Mouse (Mus musculus) liver, embryonic 14.5 days (tissue): ENCODE data around the gene Tmem114. TPM values are rescaled to one million over a fixed set of nuclear protein-coding genes. Genes with fewer than 3 reads are reported as not detected.

Source experiments
- ATAC-seq: fragments of 200-750 bp; cut with Nextera tagmentation; 2 replicates; pipeline ENCODE4 v1.8.0; 2017; ENCODE audit warnings: moderate number of reproducible peaks, mild to moderate bottlenecking, moderate library complexity; ENCODE audit not compliant: insufficient read depth
- DNase-seq, 3 experiments: peaks; one replicate each; pipeline ENCODE4 v3.0.0-alpha.2; 2012 to 2013; ENCODE audit warnings: low read depth in 3 of 3, low spot score in 3 of 3
- H3K27ac ChIP-seq: fragments of 300-500 bp; sonication (generic); 2 replicates; pipeline ENCODE4 v1.5.1; 2014; ENCODE audit warnings: moderate library complexity, mild to moderate bottlenecking, control low read depth, inconsistent platforms
- H3K27me3 ChIP-seq: fragments of 300-500 bp; sonication (generic); 2 replicates; pipeline ENCODE4 v1.6.1; 2014; ENCODE audit warnings: mild to moderate bottlenecking, low read length, moderate library complexity; ENCODE audit not compliant: control insufficient read depth, insufficient read depth
- H3K36me3 ChIP-seq: fragments of 300-500 bp; sonication (generic); replicated peaks from 2 replicates; pipeline ENCODE4 v1.6.1; 2014; ENCODE audit warnings: low read depth; ENCODE audit not compliant: control insufficient read depth, insufficient read depth
- H3K4me1 ChIP-seq, 2 experiments: fragments of 200-500 bp in 1 of 2; fragments of 300-500 bp in 1 of 2; sonication (generic) in 1 of 2; replicated peaks; 2 replicates each; pipeline ENCODE4 v1.6.1; 2012 to 2014; ENCODE audit warnings: antibody characterized with exemption in 1 of 2, inconsistent platforms in 1 of 2, low read length in 1 of 2; ENCODE audit not compliant: control insufficient read depth in 2 of 2, insufficient read depth in 2 of 2
- H3K4me2 ChIP-seq: fragments of 300-500 bp; sonication (generic); 2 replicates; pipeline ENCODE4 v1.6.1; 2014; ENCODE audit warnings: low read depth, mild to moderate bottlenecking, control low read depth, moderate library complexity
- H3K4me3 ChIP-seq, 2 experiments: fragments of 200-500 bp in 1 of 2; fragments of 300-500 bp in 1 of 2; sonication (generic) in 1 of 2; 2 replicates each; pipeline ENCODE4 v1.5.1; 2012 to 2014; ENCODE audit warnings: low read depth in 2 of 2, low read length in 2 of 2, mild to moderate bottlenecking in 2 of 2, control low read depth in 1 of 2, inconsistent platforms in 1 of 2, moderate library complexity in 1 of 2; ENCODE audit not compliant: insufficient read depth in 1 of 2
- H3K9ac ChIP-seq: fragments of 300-500 bp; sonication (generic); replicated peaks from 2 replicates; pipeline ENCODE4 v1.6.1; 2014; ENCODE audit warnings: mild to moderate bottlenecking, control low read depth, moderate library complexity
- H3K9me3 ChIP-seq: fragments of 300-500 bp; sonication (generic); 2 replicates; pipeline ENCODE4 v1.6.1; 2016; ENCODE audit warnings: low read length, mixed read lengths; ENCODE audit not compliant: control insufficient read depth
- CTCF ChIP-seq: IDR thresholded peaks from 2 replicates; pipeline ENCODE4 v1.5.1; 2016; ENCODE audit warnings: antibody characterized with exemption, low read depth, control low read depth
- EP300 ChIP-seq: IDR thresholded peaks from 2 replicates; pipeline ENCODE4 v1.6.1; 2016; ENCODE audit warnings: antibody characterized with exemption, low read depth
- WGBS: fragments of 180-500 bp; shearing (Covaris S2); extraction: QIAGEN DNeasy Blood & Tissue Kit; methylation state at CpG from one replicate; pipeline ENCODE4 v1.1.7; 2014; ENCODE audit not compliant: insufficient replicate concordance; 5-methylcytosine and 5-hydroxymethylcytosine counted together
- polyA plus RNA-seq, 2 experiments: library from polyadenylated mRNA; depleted of rRNA in 1 of 2; stranded (reverse) in 1 of 2; unstranded in 1 of 2; fragments of >200 nt; fragmentation: Nextera tagmentation in 1 of 2; extraction: Ambion mirVana in 1 of 2; gene quantifications; 2 replicates each; pipeline versions ENCODE4 v1.2.1 to v1.2.3; 2012 to 2014

Gene Tmem114
- polyA plus RNA-seq, 2 experiments = 0.02 TPM; not detected in 1

GRCm38 (mm10) chr16:8399868-8400267 lies 25.1 kb downstream of the Tmem114 start:
- Histone ChIP-seq H3K9me3 (no peaks in the 10 kb centered on the region), H3K9ac (no peak overlapping the region), H3K4me3 (no peak overlapping the region), H3K4me2 (no peak overlapping the region), H3K36me3 (no peaks in the 10 kb centered on the region), H3K27ac (no peak overlapping the region), H3K27me3 (no peaks in the 10 kb centered on the region), H3K4me1 (no peaks in the 10 kb centered on the region)
- TF ChIP-seq CTCF = no peak
- TF ChIP-seq EP300 = no peak
- WGBS = 63% methylated on average over 6 of the region's 6 CpGs
- ATAC-seq (no peak), DNase-seq (no peak)

- H3K4me2 ChIP-seq = no peak overlapping the region
- H3K9me3 ChIP-seq = no peaks in the 10 kb centered on the region
- H3K4me3 ChIP-seq = no peak overlapping the region
- H3K36me3 ChIP-seq = no peaks in the 10 kb centered on the region
- ATAC-seq (no peak), DNase-seq (no peak)
- no peak overlapping the region for H3K27ac ChIP-seq
- no peaks in the 10 kb centered on the region for H3K4me1 ChIP-seq
- H3K9ac ChIP-seq = no peak overlapping the region
- no peak for TF ChIP-seq CTCF
- no peak for TF ChIP-seq EP300
- H3K27me3 ChIP-seq = no peaks in the 10 kb centered on the region
Measured at GRCm38 (mm10) chr16:8394946-8395345, 30.0 kb downstream of the Tmem114 start.

GRCm38 (mm10) chr16:8388491-8388890 lies 36.4 kb downstream of the Tmem114 start:
- Histone ChIP-seq H3K4me1 (no peaks in the 10 kb centered on the region), H3K4me2 (no peak overlapping the region), H3K36me3 (no peaks in the 10 kb centered on the region), H3K9ac (no peak overlapping the region), H3K27ac (no peak overlapping the region), H3K4me3 (no peak overlapping the region), H3K27me3 (no peaks in the 10 kb centered on the region), H3K9me3 (no peaks in the 10 kb centered on the region)
- no peak for ATAC-seq
- WGBS = 69% methylated on average over 1 of the region's 1 CpGs
- TF ChIP-seq EP300 (no peak), CTCF (no peak)
- DNase-seq = no peak

- Histone ChIP-seq H3K36me3 (no peaks in the 10 kb centered on the region), H3K9me3 (no peaks in the 10 kb centered on the region), H3K4me1 (no peaks in the 10 kb centered on the region), H3K27ac (no peak overlapping the region), H3K27me3 (no peaks in the 10 kb centered on the region), H3K4me2 (no peak overlapping the region), H3K9ac (no peak overlapping the region), H3K4me3 (no peak overlapping the region)
- ATAC-seq = no peak
- TF ChIP-seq CTCF = no peak
- TF ChIP-seq EP300 = no peak
- no peak for DNase-seq
- WGBS = 55% methylated on average over 6 of the region's 6 CpGs
Measured at GRCm38 (mm10) chr16:8386386-8386785, 38.5 kb downstream of the Tmem114 start.

- TF ChIP-seq CTCF = no peak
- no peak for TF ChIP-seq EP300
- no peak overlapping the region for H3K4me3 ChIP-seq
- DNase-seq = no peak
- H3K27me3 ChIP-seq = no peaks in the 10 kb centered on the region
- ATAC-seq = no peak
- no peaks in the 10 kb centered on the region for H3K4me1 ChIP-seq
- no peaks in the 10 kb centered on the region for H3K36me3 ChIP-seq
- no peak overlapping the region for H3K27ac ChIP-seq
- WGBS = 38% methylated on average over 5 of the region's 5 CpGs
- no peak overlapping the region for H3K4me2 ChIP-seq
- no peak overlapping the region for H3K9ac ChIP-seq
- no peaks in the 10 kb centered on the region for H3K9me3 ChIP-seq
Measured at GRCm38 (mm10) chr16:8385679-8386078, 39.3 kb downstream of the Tmem114 start.
